Mouse (Mus musculus) embryonic facial prominence, embryonic 13.5 days (tissue): ENCODE results near the gene Ube2d1. TPM values are rescaled to one million over a fixed set of nuclear protein-coding genes. Genes with fewer than 3 reads are reported as not detected.

ENCODE experiments used
- ATAC-seq: fragments of 200-750 bp; cut with Nextera tagmentation; 2 replicates; pipeline ENCODE4 v1.8.0; 2017; ENCODE audit warnings: low read depth; ENCODE audit not compliant: insufficient number of reproducible peaks, insufficient read depth, low FRiP score, low TSS enrichment
- H3K27ac ChIP-seq: fragments of 300-500 bp; sonication (generic); 2 replicates; pipeline ENCODE4 v1.5.1; 2015; ENCODE audit warnings: moderate library complexity, mild to moderate bottlenecking, inconsistent platforms
- H3K27me3 ChIP-seq: fragments of 300-500 bp; sonication (generic); 2 replicates; pipeline ENCODE4 v1.6.1; 2015; ENCODE audit warnings: mild to moderate bottlenecking, inconsistent platforms
- H3K36me3 ChIP-seq: fragments of 300-500 bp; sonication (generic); 2 replicates; pipeline ENCODE4 v1.6.1; 2015; ENCODE audit warnings: mild to moderate bottlenecking, inconsistent platforms
- H3K4me1 ChIP-seq: fragments of 300-500 bp; sonication (generic); 2 replicates; pipeline ENCODE4 v1.6.1; 2015; ENCODE audit warnings: inconsistent platforms
- H3K4me2 ChIP-seq: fragments of 300-500 bp; sonication (generic); 2 replicates; pipeline ENCODE4 v1.6.1; 2015; ENCODE audit warnings: moderate library complexity, mild to moderate bottlenecking, inconsistent platforms
- H3K4me3 ChIP-seq: fragments of 300-500 bp; sonication (generic); 2 replicates; pipeline ENCODE4 v1.5.1; 2015; ENCODE audit warnings: mild to moderate bottlenecking, inconsistent platforms
- H3K9ac ChIP-seq: fragments of 300-500 bp; sonication (generic); 2 replicates; pipeline ENCODE4 v1.6.1; 2015; ENCODE audit warnings: mild to moderate bottlenecking, inconsistent platforms
- H3K9me3 ChIP-seq: fragments of 300-500 bp; sonication (generic); 2 replicates; pipeline ENCODE4 v1.6.1; 2016; ENCODE audit warnings: inconsistent platforms
- WGBS: fragments of 180-500 bp; shearing (Covaris S2); methylation state at CpG from one replicate; pipeline ENCODE4 v1.1.7; 2015; ENCODE audit warnings: mixed read lengths; 5-methylcytosine and 5-hydroxymethylcytosine counted together
- polyA plus RNA-seq: library from polyadenylated mRNA; unstranded; fragments of >200 nt; fragmentation: Nextera tagmentation; extraction: Ambion mirVana; gene quantifications from 2 replicates; pipeline ENCODE4 v1.2.1, GENCODE M21; 2015

The Ube2d1 gene
- polyA plus RNA-seq = 73.6 and 80.4 TPM in 2 replicates

DNA sequence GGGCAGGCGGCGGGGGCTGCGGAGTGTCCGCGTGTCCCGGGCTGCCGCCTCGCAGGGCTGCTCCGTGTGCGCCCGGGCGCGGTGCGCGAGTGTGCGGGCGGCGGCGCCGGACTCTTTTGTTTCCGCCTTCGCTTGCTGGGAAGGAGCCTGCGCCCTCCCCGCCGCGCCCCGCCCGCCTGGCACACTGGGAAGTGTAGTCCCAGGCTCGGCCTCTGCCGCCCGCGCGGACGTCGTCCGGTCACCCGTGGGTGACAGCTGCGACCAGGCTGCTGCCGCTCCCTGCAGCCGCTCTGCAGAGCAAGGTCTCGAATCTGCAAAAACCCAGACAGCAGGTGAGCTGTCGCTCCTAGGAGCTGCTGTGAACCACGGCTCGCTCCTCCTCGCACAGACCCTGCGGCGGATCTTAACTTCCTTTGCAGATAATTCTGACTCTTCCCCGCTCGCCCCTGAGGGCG lies at the start of gene Ube2d1:
TSS of gene Ube2d1 (minus strand) at position 137 of the 455 bp plus-strand sequence.
- Histone ChIP-seq H3K27me3 (0 out of 2 replicates have a peak, but pooled peaks cover 5% of the 10 kb centered on the region), H3K27ac (peak within 1 kb of the TSS; percentile 51; the same call in 1 of the 2 replicates), H3K4me3 (peak within 1 kb of the TSS; percentile 90), H3K4me2 (peak within 1 kb of the TSS; percentile 74), H3K9ac (peak within 1 kb of the TSS; percentile 94), H3K4me1 (peaks cover 22% of the 10 kb centered on the region), H3K9me3 (no peaks in the 10 kb centered on the region), H3K36me3 (no peaks in the 10 kb centered on the region)
- peak; percentile 91 for ATAC-seq
- WGBS = under 1% methylated on average over 50 of the region's 50 CpGs

DNA sequence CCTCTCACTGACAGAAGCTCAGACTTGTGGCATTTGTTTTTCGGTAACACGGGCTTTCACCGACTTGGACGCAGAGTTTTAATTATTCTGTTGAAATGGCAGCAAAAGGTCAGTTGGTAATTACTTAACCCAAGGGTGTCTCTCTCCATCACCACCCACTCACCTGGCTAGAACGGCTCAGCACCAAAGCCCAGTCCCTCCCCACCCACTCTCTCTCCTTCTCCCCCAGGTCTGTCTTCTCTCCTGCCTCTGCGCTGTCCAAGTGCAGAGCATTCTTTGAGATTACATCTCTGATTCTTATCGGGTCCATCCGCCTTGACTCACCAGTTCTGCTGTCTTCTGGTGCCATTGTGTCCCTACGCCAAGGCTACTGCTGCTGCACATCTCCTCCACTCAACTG lies 47.8 kb upstream of the Ube2d1 start:
- H3K36me3 ChIP-seq = peaks cover 63% of the 10 kb centered on the region
- no peak overlapping the region for H3K9ac ChIP-seq
- no peak overlapping the region for H3K4me3 ChIP-seq
- no peaks in the 10 kb centered on the region for H3K4me1 ChIP-seq
- no peaks in the 10 kb centered on the region for H3K9me3 ChIP-seq
- no peak overlapping the region for H3K4me2 ChIP-seq
- ATAC-seq = no peak
- 95% methylated on average over 9 of the region's 9 CpGs for WGBS
- no peaks in the 10 kb centered on the region for H3K27me3 ChIP-seq
- H3K27ac ChIP-seq = no peak overlapping the region

DNA sequence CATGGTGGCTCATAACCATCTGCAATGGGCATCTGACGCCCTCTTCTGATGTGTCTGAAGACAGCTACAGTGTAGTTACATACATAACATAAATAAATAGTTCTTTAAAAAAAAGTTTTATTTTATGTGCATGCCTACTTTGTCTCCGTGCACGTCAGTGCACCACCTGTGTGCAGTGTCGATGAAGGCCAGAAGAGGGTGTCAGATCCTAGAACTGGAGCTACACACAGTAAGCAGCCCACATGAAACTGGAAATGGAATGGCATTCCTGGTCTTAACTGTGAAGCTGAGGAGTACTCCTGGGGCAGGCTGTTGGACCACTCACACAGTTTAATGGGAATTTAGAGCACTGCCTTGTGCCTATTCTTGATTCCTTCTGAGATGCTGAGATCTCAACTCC lies 47.3 kb upstream of the Ube2d1 start:
- Histone ChIP-seq H3K27me3 (no peaks in the 10 kb centered on the region), H3K4me2 (no peak overlapping the region), H3K36me3 (peaks cover 63% of the 10 kb centered on the region), H3K9ac (no peak overlapping the region), H3K4me1 (no peaks in the 10 kb centered on the region), H3K9me3 (no peaks in the 10 kb centered on the region), H3K4me3 (no peak overlapping the region), H3K27ac (no peak overlapping the region)
- no peak for ATAC-seq
- WGBS = 90% methylated on average over 4 of the region's 4 CpGs

- Histone ChIP-seq H3K27me3 (no peaks in the 10 kb centered on the region), H3K36me3 (peaks cover 63% of the 10 kb centered on the region), H3K4me1 (no peaks in the 10 kb centered on the region), H3K4me2 (no peak overlapping the region), H3K4me3 (no peak overlapping the region), H3K9me3 (no peaks in the 10 kb centered on the region), H3K9ac (no peak overlapping the region), H3K27ac (no peak overlapping the region)
- ATAC-seq = no peak
- 95% methylated on average over 7 of the region's 7 CpGs for WGBS
These were observed 46.8 kb upstream of the Ube2d1 start for GRCm38 (mm10) chr10:71331908-71332307.

GRCm38 (mm10) chr10:71330070-71330469 lies 45.0 kb upstream of the Ube2d1 start:
- ATAC-seq = no peak
- WGBS = 93% methylated on average over 12 of the region's 12 CpGs

GRCm38 (mm10) chr10:71329295-71329694 lies 44.2 kb upstream of the Ube2d1 start:
- Histone ChIP-seq H3K4me2 (no peak overlapping the region), H3K36me3 (peaks cover 42% of the 10 kb centered on the region), H3K27ac (no peak overlapping the region), H3K4me3 (no peak overlapping the region), H3K4me1 (no peaks in the 10 kb centered on the region), H3K27me3 (no peaks in the 10 kb centered on the region), H3K9ac (no peak overlapping the region), H3K9me3 (no peaks in the 10 kb centered on the region)
- WGBS = 91% methylated on average over 6 of the region's 6 CpGs
- ATAC-seq = no peak

More at GRCm38 (mm10) chr10:71330070-71330469, 45.0 kb upstream of the Ube2d1 start:
- no peak overlapping the region for H3K4me3 ChIP-seq
- no peak overlapping the region for H3K9ac ChIP-seq
- H3K36me3 ChIP-seq = peaks cover 49% of the 10 kb centered on the region
- no peaks in the 10 kb centered on the region for H3K27me3 ChIP-seq
- H3K4me1 ChIP-seq = no peaks in the 10 kb centered on the region
- H3K9me3 ChIP-seq = no peaks in the 10 kb centered on the region
- no peak overlapping the region for H3K4me2 ChIP-seq
- no peak overlapping the region for H3K27ac ChIP-seq

- H3K9ac ChIP-seq = no peak overlapping the region
- H3K27ac ChIP-seq = no peak overlapping the region
- no peaks in the 10 kb centered on the region for H3K9me3 ChIP-seq
- 87% methylated on average over 5 of the region's 5 CpGs for WGBS
- H3K4me3 ChIP-seq = no peak overlapping the region
- no peak for ATAC-seq
- H3K4me2 ChIP-seq = no peak overlapping the region
- no peaks in the 10 kb centered on the region for H3K4me1 ChIP-seq
- H3K36me3 ChIP-seq = peaks cover 38% of the 10 kb centered on the region
- no peaks in the 10 kb centered on the region for H3K27me3 ChIP-seq
These were observed 43.8 kb upstream of the Ube2d1 start for GRCm38 (mm10) chr10:71328870-71329269.

DNA sequence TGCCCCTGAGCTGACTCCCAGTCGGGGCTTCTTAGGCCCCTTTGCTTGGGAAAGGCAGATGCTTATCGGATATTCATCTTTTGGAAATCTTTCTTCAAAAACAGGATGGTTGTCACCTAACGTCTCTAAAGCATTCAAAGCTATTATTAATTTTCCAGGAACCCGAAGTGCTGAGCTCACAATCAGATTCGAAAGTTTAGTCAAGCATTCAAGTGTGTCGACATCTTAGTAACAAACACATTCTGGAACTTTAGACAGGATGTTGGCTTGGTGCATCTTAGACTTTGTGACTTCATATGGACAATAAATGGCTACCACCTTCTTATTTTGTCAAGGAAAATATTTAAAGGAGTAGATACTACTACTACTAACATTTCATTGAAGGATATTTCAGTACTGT lies 43.3 kb upstream of the Ube2d1 start:
- Histone ChIP-seq H3K4me3 (no peak overlapping the region), H3K9me3 (no peaks in the 10 kb centered on the region), H3K27ac (no peak overlapping the region), H3K9ac (no peak overlapping the region), H3K36me3 (peaks cover 33% of the 10 kb centered on the region), H3K4me2 (no peak overlapping the region), H3K4me1 (no peaks in the 10 kb centered on the region), H3K27me3 (no peaks in the 10 kb centered on the region)
- no peak for ATAC-seq
- WGBS = 86% methylated on average over 6 of the region's 6 CpGs

DNA sequence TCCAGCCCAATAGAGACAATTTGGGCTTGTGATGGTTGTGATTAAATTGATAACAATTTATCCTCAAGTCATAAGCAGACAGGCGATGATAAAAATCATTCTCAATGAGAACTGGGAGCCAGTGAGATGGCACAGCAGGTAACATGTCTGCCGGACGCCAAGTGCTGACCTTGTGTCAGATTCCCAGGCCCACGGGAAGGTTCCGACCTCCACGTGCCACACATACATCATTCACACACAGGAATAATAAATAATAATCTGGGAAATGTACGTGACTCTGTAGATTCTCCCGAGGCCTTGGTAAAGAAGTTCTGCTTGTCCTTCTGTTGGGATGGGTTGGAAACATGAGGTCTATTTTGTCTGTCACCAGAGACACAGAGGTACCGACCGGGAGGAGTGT lies 42.3 kb upstream of the Ube2d1 start:
- Histone ChIP-seq H3K4me1 (no peaks in the 10 kb centered on the region), H3K27ac (no peak overlapping the region), H3K9ac (no peak overlapping the region), H3K9me3 (no peaks in the 10 kb centered on the region), H3K4me3 (no peak overlapping the region), H3K4me2 (no peak overlapping the region), H3K36me3 (peaks cover 25% of the 10 kb centered on the region), H3K27me3 (no peaks in the 10 kb centered on the region)
- 91% methylated on average over 10 of the region's 10 CpGs for WGBS
- ATAC-seq = no peak

GRCm38 (mm10) chr10:71326789-71327188 lies 41.7 kb upstream of the Ube2d1 start:
- H3K27ac ChIP-seq = no peak overlapping the region
- H3K9me3 ChIP-seq = no peaks in the 10 kb centered on the region
- H3K4me3 ChIP-seq = no peak overlapping the region
- no peak for ATAC-seq
- H3K4me1 ChIP-seq = no peaks in the 10 kb centered on the region
- no peaks in the 10 kb centered on the region for H3K27me3 ChIP-seq
- peaks cover 23% of the 10 kb centered on the region for H3K36me3 ChIP-seq
- no peak overlapping the region for H3K9ac ChIP-seq
- no peak overlapping the region for H3K4me2 ChIP-seq
- WGBS = 13% methylated on average over 7 of the region's 7 CpGs

GRCm38 (mm10) chr10:71326123-71326522 lies 41.1 kb upstream of the Ube2d1 start:
- Histone ChIP-seq H3K27ac (no peak overlapping the region), H3K4me3 (no peak overlapping the region), H3K9ac (no peak overlapping the region), H3K27me3 (no peaks in the 10 kb centered on the region), H3K9me3 (no peaks in the 10 kb centered on the region), H3K36me3 (peaks cover 23% of the 10 kb centered on the region), H3K4me1 (no peaks in the 10 kb centered on the region), H3K4me2 (no peak overlapping the region)
- no peak for ATAC-seq
- 68% methylated on average over 7 of the region's 7 CpGs for WGBS

GRCm38 (mm10) chr10:71323669-71324068 lies 38.6 kb upstream of the Ube2d1 start:
- no peak overlapping the region for H3K27ac ChIP-seq
- H3K9ac ChIP-seq = no peak overlapping the region
- ATAC-seq = no peak
- H3K4me3 ChIP-seq = no peak overlapping the region
- H3K4me1 ChIP-seq = no peaks in the 10 kb centered on the region
- no peaks in the 10 kb centered on the region for H3K9me3 ChIP-seq
- H3K36me3 ChIP-seq = 0 out of 2 replicates have a peak, but pooled peaks cover under 1% of the 10 kb centered on the region
- no peak overlapping the region for H3K4me2 ChIP-seq
- 79% methylated on average over 8 of the region's 8 CpGs for WGBS
- no peaks in the 10 kb centered on the region for H3K27me3 ChIP-seq
